Mouse (Mus musculus) spleen, adult 18-20 months (tissue): Measurements from ENCODE around the gene Fer.

Experiments
- DNase-seq, 2 experiments: peaks; one replicate each; pipeline ENCODE4 v3.0.0; 2022; ENCODE audit warnings: mixed read lengths in 2 of 2

Gene Fer

GRCm38 (mm10) chr17:63878889-63879288, 16.0 kb downstream of the Fer start:
- DNase-seq: no peak

GRCm38 (mm10) chr17:63880009-63880408, 17.1 kb downstream of the Fer start:
- DNase-seq: no peak

- DNase-seq: no peak
Measured at GRCm38 (mm10) chr17:63886988-63887387, 24.1 kb downstream of the Fer start.

GRCm38 (mm10) chr17:63890611-63891010, 27.7 kb downstream of the Fer start:
- DNase-seq: no peak

GRCm38 (mm10) chr17:63895829-63896228, 33.0 kb downstream of the Fer start:
- DNase-seq: no peak

GRCm38 (mm10) chr17:63897050-63897449, 34.2 kb downstream of the Fer start:
- DNase-seq: no peak

GRCm38 (mm10) chr17:63909297-63909696, 46.4 kb downstream of the Fer start:
- DNase-seq: no peak

- no peak for DNase-seq
Measured at GRCm38 (mm10) chr17:63921601-63922203, 58.8 kb downstream of the Fer start.

GRCm38 (mm10) chr17:63925581-63925980, 62.7 kb downstream of the Fer start:
- DNase-seq: no peak

GRCm38 (mm10) chr17:63930634-63931033, 67.8 kb downstream of the Fer start:
- DNase-seq: no peak

- peak; percentile 21 to 32 for DNase-seq
Measured at GRCm38 (mm10) chr17:63931556-63931955, 68.7 kb downstream of the Fer start.

- no peak for DNase-seq
Measured at GRCm38 (mm10) chr17:63935408-63935807, 72.5 kb downstream of the Fer start.

GRCm38 (mm10) chr17:63937886-63938285, 75.0 kb downstream of the Fer start:
- DNase-seq: no peak

GRCm38 (mm10) chr17:63946772-63947171, 83.9 kb downstream of the Fer start:
- DNase-seq: no peak

GRCm38 (mm10) chr17:63948811-63949210, 85.9 kb downstream of the Fer start:
- no peak for DNase-seq

GRCm38 (mm10) chr17:63951436-63951835, 88.6 kb downstream of the Fer start:
- DNase-seq: no peak

GRCm38 (mm10) chr17:63967091-63967490, 104.2 kb downstream of the Fer start:
- DNase-seq: no peak

- DNase-seq: no peak
Measured at GRCm38 (mm10) chr17:63969448-63969847, 106.6 kb downstream of the Fer start.

- DNase-seq: no peak
Measured at GRCm38 (mm10) chr17:63970239-63970638, 107.4 kb downstream of the Fer start.

- DNase-seq: no peak
Measured at GRCm38 (mm10) chr17:63970939-63971338, 108.1 kb downstream of the Fer start.

GRCm38 (mm10) chr17:63972181-63972580, 109.3 kb downstream of the Fer start:
- no peak for DNase-seq

- DNase-seq: no peak
Measured at GRCm38 (mm10) chr17:63973806-63974205, 110.9 kb downstream of the Fer start.

GRCm38 (mm10) chr17:63974253-63974652, 111.4 kb downstream of the Fer start:
- no peak for DNase-seq

GRCm38 (mm10) chr17:63978794-63979571, 116.1 kb downstream of the Fer start:
- DNase-seq: no peak

- no peak for DNase-seq
Measured at GRCm38 (mm10) chr17:63980167-63980566, 117.3 kb downstream of the Fer start.
